Mouse (Mus musculus) kidney, embryonic 14.5 days (tissue): Measurements from ENCODE around the gene Osgin1. TPM values are rescaled to one million over a fixed set of nuclear protein-coding genes. Genes with fewer than 3 reads are reported as not detected.

Experiments
- ATAC-seq: fragments of 200-750 bp; cut with Nextera tagmentation; 2 replicates; pipeline ENCODE4 v1.8.0; 2017; ENCODE audit warnings: moderate number of reproducible peaks, mild to moderate bottlenecking, moderate TSS enrichment, moderate library complexity; ENCODE audit not compliant: low FRiP score, low TSS enrichment
- H3K27ac ChIP-seq: fragments of 300-500 bp; sonication (generic); 2 replicates; pipeline ENCODE4 v1.5.1; 2014; ENCODE audit warnings: low read depth, mild to moderate bottlenecking, low read length, moderate library complexity, mixed read lengths
- H3K27me3 ChIP-seq: fragments of 300-500 bp; sonication (generic); 2 replicates; pipeline ENCODE4 v1.6.1; 2014; ENCODE audit warnings: mild to moderate bottlenecking, low read length; ENCODE audit not compliant: control insufficient read depth, insufficient read depth
- H3K36me3 ChIP-seq: fragments of 300-500 bp; sonication (generic); 2 replicates; pipeline ENCODE4 v1.6.1; 2014; ENCODE audit warnings: low read length, mixed read lengths; ENCODE audit not compliant: control insufficient read depth, insufficient read depth
- H3K4me1 ChIP-seq: fragments of 300-500 bp; sonication (generic); 2 replicates; pipeline ENCODE4 v1.6.1; 2014; ENCODE audit warnings: low read length, mixed read lengths; ENCODE audit not compliant: control insufficient read depth, insufficient read depth
- H3K4me2 ChIP-seq: fragments of 300-500 bp; sonication (generic); replicated peaks from 2 replicates; pipeline ENCODE4 v1.6.1; 2014; ENCODE audit warnings: low read depth, mild to moderate bottlenecking, low read length
- H3K4me3 ChIP-seq: fragments of 300-500 bp; sonication (generic); 2 replicates; pipeline ENCODE4 v1.5.1; 2014; ENCODE audit warnings: mild to moderate bottlenecking, low read length
- H3K9ac ChIP-seq: fragments of 300-500 bp; sonication (generic); 2 replicates; pipeline ENCODE4 v1.6.1; 2014; ENCODE audit warnings: low read depth, mild to moderate bottlenecking, low read length, moderate library complexity
- H3K9me3 ChIP-seq: fragments of 300-500 bp; sonication (generic); 2 replicates; pipeline ENCODE4 v1.6.1; 2016; ENCODE audit warnings: low read length; ENCODE audit not compliant: control insufficient read depth
- WGBS: fragments of 180-500 bp; shearing (Covaris S2); extraction: QIAGEN DNeasy Blood & Tissue Kit; methylation state at CpG from one replicate; pipeline ENCODE4 v1.1.7; 2014; 5-methylcytosine and 5-hydroxymethylcytosine counted together
- polyA plus RNA-seq: library from polyadenylated mRNA; unstranded; fragments of >200 nt; fragmentation: Nextera tagmentation; extraction: Ambion mirVana; gene quantifications from 2 replicates; pipeline ENCODE4 v1.2.1, GENCODE M21; 2014

The Osgin1 gene
- polyA plus RNA-seq, 1 experiment from 2014 or later: 1.2 TPM

DNA sequence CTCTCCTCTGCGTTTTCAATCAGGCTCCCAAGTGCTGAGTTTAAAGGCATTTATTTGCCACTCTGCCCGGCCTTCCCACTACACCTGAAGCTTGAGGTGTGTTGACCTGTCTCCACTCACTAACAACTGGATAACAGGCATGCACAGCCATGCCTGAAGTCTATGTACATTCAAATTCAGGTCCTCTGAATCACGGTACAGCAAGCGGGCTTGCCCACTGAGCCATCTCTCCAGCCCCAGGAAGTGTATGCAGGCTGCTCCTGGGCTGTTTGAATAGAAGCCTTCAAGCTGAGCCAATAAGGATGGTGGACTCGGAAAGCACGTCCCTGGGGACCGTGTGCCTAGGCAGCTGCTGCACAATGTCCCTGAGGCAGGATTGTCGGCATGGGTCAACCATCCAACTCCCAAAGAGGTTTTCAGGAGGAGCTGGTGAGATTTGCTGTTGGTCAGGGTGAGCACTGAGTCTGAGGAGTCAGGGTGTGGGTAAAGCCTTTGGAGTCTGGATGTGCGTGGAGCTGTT lies 12.3 kb upstream of the Osgin1 start:
- Histone ChIP-seq H3K4me1 (peaks cover 23% of the 10 kb centered on the region), H3K27me3 (no peaks in the 10 kb centered on the region), H3K9me3 (no peaks in the 10 kb centered on the region), H3K4me3 (no peak overlapping the region), H3K4me2 (no peak overlapping the region), H3K36me3 (no peaks in the 10 kb centered on the region), H3K9ac (no peak overlapping the region), H3K27ac (no peak overlapping the region)
- ATAC-seq: no peak
- 65% methylated on average over 9 of the region's 9 CpGs for WGBS

- H3K27ac ChIP-seq: no peak overlapping the region
- no peaks in the 10 kb centered on the region for H3K36me3 ChIP-seq
- no peaks in the 10 kb centered on the region for H3K9me3 ChIP-seq
- ATAC-seq: no peak
- H3K4me2 ChIP-seq: no peak overlapping the region
- WGBS: 66% methylated on average over 8 of the region's 9 CpGs
- peaks cover 23% of the 10 kb centered on the region for H3K4me1 ChIP-seq
- H3K4me3 ChIP-seq: no peak overlapping the region
- H3K27me3 ChIP-seq: no peaks in the 10 kb centered on the region
- H3K9ac ChIP-seq: no peak overlapping the region
Measured at GRCm38 (mm10) chr8:119422123-119422711, 11.7 kb upstream of the Osgin1 start.

DNA sequence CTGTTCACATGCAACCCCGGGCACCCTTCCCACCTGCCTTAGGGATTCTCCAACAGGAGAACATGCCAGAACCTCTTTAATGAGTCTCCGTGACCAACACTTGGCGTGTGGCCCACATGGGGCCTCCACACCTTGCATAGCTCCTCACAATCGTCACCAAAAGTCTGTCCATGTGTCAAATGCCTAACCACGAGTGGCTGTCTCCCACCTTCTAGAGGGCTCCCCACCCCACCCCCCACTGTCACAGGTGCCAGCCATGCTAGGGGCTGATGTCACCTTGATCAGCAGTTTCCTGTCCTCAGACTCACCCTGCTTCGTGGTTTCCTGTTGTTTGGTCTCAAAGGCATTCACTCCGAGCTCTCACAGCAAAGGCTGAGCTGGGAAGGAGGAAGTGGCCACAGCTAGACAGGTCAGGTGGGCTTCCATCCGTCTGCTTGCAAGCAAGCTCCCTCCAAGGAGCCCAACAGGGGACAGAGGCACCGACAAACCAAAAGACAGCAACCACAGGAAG lies 10.2 kb upstream of the Osgin1 start:
- H3K36me3 ChIP-seq: no peaks in the 10 kb centered on the region
- H3K4me3 ChIP-seq: no peak overlapping the region
- H3K27ac ChIP-seq: peak overlapping the region; percentile 55
- no peaks in the 10 kb centered on the region for H3K27me3 ChIP-seq
- H3K9ac ChIP-seq: no peak overlapping the region
- no peak overlapping the region for H3K4me2 ChIP-seq
- H3K9me3 ChIP-seq: no peaks in the 10 kb centered on the region
- H3K4me1 ChIP-seq: peaks cover 23% of the 10 kb centered on the region
- no peak for ATAC-seq
- WGBS: 50% methylated on average over 9 of the region's 9 CpGs

- no peak overlapping the region for H3K4me3 ChIP-seq
- no peak for ATAC-seq
- H3K9ac ChIP-seq: no peak overlapping the region
- H3K36me3 ChIP-seq: no peaks in the 10 kb centered on the region
- no peaks in the 10 kb centered on the region for H3K27me3 ChIP-seq
- peaks cover 19% of the 10 kb centered on the region for H3K4me1 ChIP-seq
- no peak overlapping the region for H3K4me2 ChIP-seq
- peak overlapping the region; percentile 55 for H3K27ac ChIP-seq
- H3K9me3 ChIP-seq: no peaks in the 10 kb centered on the region
- 80% methylated on average over 10 of the region's 10 CpGs for WGBS
Measured at GRCm38 (mm10) chr8:119424199-119424733, 9.7 kb upstream of the Osgin1 start.

GRCm38 (mm10) chr8:119424740-119425139 lies 9.2 kb upstream of the Osgin1 start:
- no peak for ATAC-seq
- Histone ChIP-seq H3K4me1 (peaks cover 17% of the 10 kb centered on the region; the same call in 1 of the 2 replicates), H3K9ac (no peak overlapping the region), H3K36me3 (no peaks in the 10 kb centered on the region), H3K4me3 (no peak overlapping the region), H3K9me3 (no peaks in the 10 kb centered on the region), H3K27ac (peak overlapping the region; percentile 55; the same call in 1 of the 2 replicates), H3K4me2 (no peak overlapping the region), H3K27me3 (no peaks in the 10 kb centered on the region)
- WGBS: 76% methylated on average over 10 of the region's 10 CpGs

GRCm38 (mm10) chr8:119425533-119425932 lies 8.4 kb upstream of the Osgin1 start:
- Histone ChIP-seq H3K4me3 (no peak overlapping the region), H3K4me1 (peaks cover 17% of the 10 kb centered on the region; the same call in 1 of the 2 replicates), H3K9me3 (no peaks in the 10 kb centered on the region), H3K9ac (no peak overlapping the region), H3K4me2 (no peak overlapping the region), H3K36me3 (no peaks in the 10 kb centered on the region), H3K27me3 (no peaks in the 10 kb centered on the region), H3K27ac (peak overlapping the region; percentile 68; the same call in 1 of the 2 replicates)
- WGBS: 82% methylated on average over 10 of the region's 10 CpGs
- ATAC-seq: no peak

GRCm38 (mm10) chr8:119426069-119426735 lies 7.7 kb upstream of the Osgin1 start:
- Histone ChIP-seq H3K9me3 (no peaks in the 10 kb centered on the region), H3K4me3 (no peak overlapping the region), H3K4me2 (no peak overlapping the region), H3K27ac (peak overlapping the region; percentile 68; the same call in 1 of the 2 replicates), H3K4me1 (peaks cover 17% of the 10 kb centered on the region; the same call in 1 of the 2 replicates), H3K36me3 (no peaks in the 10 kb centered on the region), H3K27me3 (no peaks in the 10 kb centered on the region), H3K9ac (no peak overlapping the region)
- WGBS: 68% methylated on average over 6 of the region's 6 CpGs
- ATAC-seq: no peak

GRCm38 (mm10) chr8:119427634-119428349 lies 6.1 kb upstream of the Osgin1 start:
- H3K27me3 ChIP-seq: no peaks in the 10 kb centered on the region
- H3K27ac ChIP-seq: no peak overlapping the region
- H3K9ac ChIP-seq: no peak overlapping the region
- no peaks in the 10 kb centered on the region for H3K36me3 ChIP-seq
- H3K4me3 ChIP-seq: no peak overlapping the region
- peaks cover 17% of the 10 kb centered on the region; the same call in 1 of the 2 replicates for H3K4me1 ChIP-seq
- no peak overlapping the region for H3K4me2 ChIP-seq
- no peaks in the 10 kb centered on the region for H3K9me3 ChIP-seq
- WGBS: 72% methylated on average over 12 of the region's 12 CpGs
- no peak for ATAC-seq
